Mouse (Mus musculus) cerebellum, adult 2 months (tissue): ENCODE results near the gene Cactin. TPM values are rescaled to one million over a fixed set of nuclear protein-coding genes. Genes with fewer than 3 reads are reported as not detected.

Source experiments
- DNase-seq, 2 experiments: peaks; one replicate each; pipeline ENCODE4 v3.0.0; 2021
- H3K27ac ChIP-seq: fragments of 200-500 bp; 2 replicates; pipeline ENCODE4 v1.5.1; 2012; ENCODE audit warnings: low read length, control low read depth, inconsistent platforms; ENCODE audit not compliant: insufficient read depth
- H3K27me3 ChIP-seq: fragments of 200-500 bp; 2 replicates; pipeline ENCODE4 v1.6.1; 2012; ENCODE audit warnings: inconsistent platforms, mild to moderate bottlenecking, low read length, moderate library complexity; ENCODE audit not compliant: control insufficient read depth, insufficient read depth
- H3K4me1 ChIP-seq: fragments of 200-500 bp; 2 replicates; pipeline ENCODE4 v1.6.1; 2011; ENCODE audit warnings: low read length; ENCODE audit not compliant: control insufficient read depth, insufficient read depth
- H3K4me3 ChIP-seq: fragments of 200-500 bp; replicated peaks from 2 replicates; pipeline ENCODE3; 2011; ENCODE audit warnings: mild to moderate bottlenecking, low read depth, low read length, control low read depth; ENCODE audit not compliant: insufficient read depth
- CTCF ChIP-seq: fragments of 200-500 bp; IDR thresholded peaks from 2 replicates; pipeline ENCODE4 v1.5.1; 2011; ENCODE audit warnings: low read depth, mild to moderate bottlenecking, control low read depth, low read length, moderate library complexity, borderline replicate concordance; ENCODE audit not compliant: insufficient read depth
- POLR2A ChIP-seq: fragments of 200-500 bp; IDR thresholded peaks from 2 replicates; pipeline ENCODE4 v1.6.1; 2011; ENCODE audit warnings: low read length, control low read depth, borderline replicate concordance; ENCODE audit not compliant: insufficient read depth
- WGBS: fragments of 180-500 bp; shearing (Covaris S2); methylation state at CpG from one replicate; pipeline ENCODE4 v1.1.7; 2018; 5-methylcytosine and 5-hydroxymethylcytosine counted together
- polyA plus RNA-seq: library from polyadenylated mRNA; depleted of rRNA; stranded (reverse); fragments of >200 nt; gene quantifications from 2 replicates; pipeline ENCODE4 v1.2.3, GENCODE M21; 2012; rRNA removed

Cactin gene
- polyA plus RNA-seq = 36.3 and 36.9 TPM in 2 replicates

DNA sequence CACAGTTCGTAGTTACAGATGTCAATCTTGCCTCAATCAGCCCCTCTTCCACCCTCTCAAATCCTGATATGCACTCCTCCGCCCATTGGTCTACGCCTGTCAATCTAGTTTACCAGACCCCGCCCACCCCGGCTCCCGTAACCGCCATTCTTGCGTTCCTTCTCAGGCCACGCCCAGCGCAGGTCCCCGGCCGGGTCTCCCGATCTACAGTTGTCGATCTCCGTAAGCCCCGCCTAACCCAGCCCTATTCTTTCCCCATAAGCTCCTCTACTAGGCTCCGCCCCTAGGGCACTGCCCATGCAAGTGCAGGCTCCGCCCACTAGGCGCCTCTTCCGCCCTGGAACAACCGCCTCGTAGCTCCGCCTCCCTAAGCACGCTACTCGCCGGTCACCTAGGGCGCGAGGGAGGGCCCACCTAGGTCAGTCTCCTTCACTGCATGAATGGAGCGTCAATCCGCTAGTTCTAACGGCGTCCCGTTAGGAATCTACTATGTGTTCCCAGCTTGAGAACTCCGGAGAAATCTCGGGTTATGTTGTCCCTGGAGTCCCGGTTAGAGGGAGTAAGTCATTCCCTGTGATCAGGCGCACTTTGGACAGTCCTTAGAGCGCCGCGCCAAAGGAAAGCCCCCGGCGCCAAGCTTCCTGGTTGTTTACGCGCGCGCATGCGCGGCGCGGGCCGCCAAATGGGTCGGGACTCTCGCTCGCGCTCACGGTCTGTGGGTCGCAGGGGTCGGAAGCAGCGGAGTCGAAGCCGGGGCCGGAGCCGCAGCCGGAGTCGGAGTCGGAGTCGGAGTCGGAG is at the start of gene Cactin:
TSS of gene Cactin (plus strand) at position 554 of the 798 bp plus-strand sequence.
- Histone ChIP-seq H3K27ac (peak within 1 kb of the TSS; percentile 95), H3K27me3 (no peaks in the 10 kb centered on the region), H3K4me3 (peak within 1 kb of the TSS; percentile 65), H3K4me1 (peaks cover 17% of the 10 kb centered on the region; the same call in 1 of the 2 replicates)
- under 1% methylated on average over 68 of the region's 68 CpGs for WGBS
- TF ChIP-seq CTCF (no peak), POLR2A (peak; percentile 90)
- DNase-seq = peak; percentile 98 to 100

DNA sequence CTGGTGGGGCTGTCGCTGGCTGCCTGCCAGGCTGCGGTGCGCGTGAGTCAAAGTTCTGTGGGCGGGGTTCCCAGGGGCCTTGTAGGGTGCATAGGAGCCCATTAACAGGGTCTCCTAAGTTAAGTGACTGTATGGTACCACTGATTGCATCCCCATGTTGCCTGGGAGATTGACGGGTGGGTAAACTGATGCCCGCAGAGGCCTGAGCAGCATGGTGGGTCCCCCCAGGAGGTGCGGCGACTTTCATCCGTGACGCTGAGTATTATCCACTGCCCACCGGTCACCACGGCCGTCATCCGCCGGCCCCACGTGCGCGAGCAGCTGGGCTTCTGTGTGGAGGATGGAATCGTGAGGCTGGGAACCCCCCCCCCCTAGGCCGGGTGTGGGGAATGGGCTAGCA is 48.5 kb upstream of the Cactin start:
- Histone ChIP-seq H3K27ac (no peak overlapping the region), H3K27me3 (no peaks in the 10 kb centered on the region), H3K4me1 (peaks cover 4% of the 10 kb centered on the region), H3K4me3 (no peak overlapping the region)
- no peak for DNase-seq
- 81% methylated on average over 21 of the region's 21 CpGs for WGBS
- TF ChIP-seq POLR2A (no peak), CTCF (no peak)

DNA sequence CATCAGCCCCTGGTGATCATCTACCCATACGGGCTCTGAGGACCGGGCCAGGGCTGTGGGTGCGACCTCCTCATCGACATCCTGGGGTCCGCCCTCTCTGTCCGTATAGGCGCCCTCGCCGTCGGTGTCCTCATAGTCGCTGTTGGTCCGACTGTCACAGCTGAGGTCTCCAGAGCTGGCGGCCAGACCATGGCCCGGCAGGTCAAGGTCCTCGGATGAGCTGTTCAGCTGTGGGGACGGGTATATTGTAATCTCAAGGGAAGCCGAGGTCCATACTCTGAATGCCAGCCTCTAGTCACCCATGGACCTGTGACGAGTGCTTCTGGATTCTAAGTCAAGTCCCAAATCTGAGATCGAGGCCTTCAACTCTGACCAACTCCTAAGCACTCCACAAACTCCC is 47.1 kb upstream of the Cactin start:
- Histone ChIP-seq H3K27me3 (no peaks in the 10 kb centered on the region), H3K4me1 (peaks cover 4% of the 10 kb centered on the region), H3K27ac (no peak overlapping the region), H3K4me3 (no peak overlapping the region)
- TF ChIP-seq POLR2A = no peak
- TF ChIP-seq CTCF = no peak
- no peak for DNase-seq
- 92% methylated on average over 19 of the region's 19 CpGs for WGBS

DNA sequence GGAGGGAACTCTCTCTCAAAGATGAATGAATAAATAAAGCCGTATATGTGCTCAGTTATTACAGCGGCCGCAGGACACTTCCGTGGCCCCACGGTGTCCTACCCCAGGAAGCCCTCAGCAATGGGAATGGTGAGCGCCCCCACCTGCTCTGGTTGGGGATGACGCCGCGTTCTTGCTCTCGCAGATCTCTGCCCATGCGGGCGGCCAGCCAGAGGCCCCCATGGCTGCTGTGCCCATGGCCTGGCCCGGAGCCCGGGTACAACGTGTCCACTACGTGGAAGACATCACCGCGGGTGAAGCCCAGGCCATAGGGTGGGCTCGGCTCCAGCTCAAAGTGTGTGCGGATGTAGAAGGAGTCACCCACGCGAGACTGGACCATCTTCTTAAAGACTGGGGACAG is 43.2 kb upstream of the Cactin start:
- no peaks in the 10 kb centered on the region; the same call in 1 of the 2 replicates for H3K4me1 ChIP-seq
- H3K4me3 ChIP-seq = no peak overlapping the region
- WGBS = 30% methylated on average over 22 of the region's 22 CpGs
- H3K27ac ChIP-seq = no peak overlapping the region
- DNase-seq = no peak
- H3K27me3 ChIP-seq = no peaks in the 10 kb centered on the region
- no peak for TF ChIP-seq CTCF

DNA sequence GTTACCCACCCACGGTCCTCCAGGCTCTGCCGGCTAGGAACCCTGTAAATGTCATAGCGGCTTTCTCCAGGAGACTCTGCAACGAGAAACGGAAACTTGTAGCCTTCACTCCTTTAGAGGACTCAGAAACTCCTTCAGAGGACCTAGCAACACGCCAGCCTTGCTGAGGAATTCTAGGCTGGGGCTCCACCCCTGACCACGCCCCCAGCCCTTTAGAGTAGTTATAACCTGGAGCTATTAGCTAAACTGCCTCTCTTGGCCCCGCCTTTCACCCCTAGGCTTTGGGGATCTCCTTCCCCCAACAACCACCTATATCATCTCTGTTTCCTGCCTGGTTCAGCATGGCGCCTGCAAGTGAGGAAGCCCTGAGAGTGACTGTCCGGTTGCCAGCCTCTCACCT is 41.4 kb upstream of the Cactin start:
- DNase-seq = no peak
- Histone ChIP-seq H3K27ac (no peak overlapping the region), H3K4me3 (no peak overlapping the region), H3K4me1 (no peaks in the 10 kb centered on the region; the same call in 1 of the 2 replicates), H3K27me3 (no peaks in the 10 kb centered on the region)
- 49% methylated on average over 10 of the region's 10 CpGs for WGBS
- TF ChIP-seq POLR2A = no peak
- TF ChIP-seq CTCF = no peak

DNA sequence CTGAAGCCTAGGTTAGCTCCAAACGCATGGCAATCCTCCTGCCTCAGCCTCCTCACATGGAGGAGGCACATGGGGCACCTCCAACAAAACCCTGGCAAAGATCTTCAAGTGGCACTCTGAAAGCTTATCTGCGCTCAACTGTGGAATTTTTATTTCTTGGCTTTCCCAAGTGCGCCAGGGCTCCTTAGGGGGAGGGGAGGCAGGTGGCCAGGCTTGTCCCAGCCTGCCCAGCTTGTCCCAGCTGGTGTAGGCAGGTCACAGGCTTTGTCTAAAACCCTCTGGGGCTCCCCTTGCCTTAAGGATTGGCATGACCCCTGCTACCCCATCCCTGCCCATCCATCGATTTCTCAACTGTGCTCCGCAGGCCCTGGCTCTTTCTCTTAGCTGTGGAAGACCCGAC is 36.7 kb upstream of the Cactin start:
- DNase-seq = no peak
- H3K27me3 ChIP-seq = no peaks in the 10 kb centered on the region
- no peak overlapping the region for H3K27ac ChIP-seq
- TF ChIP-seq POLR2A = no peak
- TF ChIP-seq CTCF = no peak
- WGBS = 59% methylated on average over 6 of the region's 6 CpGs
- H3K4me3 ChIP-seq = no peak overlapping the region
- H3K4me1 ChIP-seq = no peaks in the 10 kb centered on the region

DNA sequence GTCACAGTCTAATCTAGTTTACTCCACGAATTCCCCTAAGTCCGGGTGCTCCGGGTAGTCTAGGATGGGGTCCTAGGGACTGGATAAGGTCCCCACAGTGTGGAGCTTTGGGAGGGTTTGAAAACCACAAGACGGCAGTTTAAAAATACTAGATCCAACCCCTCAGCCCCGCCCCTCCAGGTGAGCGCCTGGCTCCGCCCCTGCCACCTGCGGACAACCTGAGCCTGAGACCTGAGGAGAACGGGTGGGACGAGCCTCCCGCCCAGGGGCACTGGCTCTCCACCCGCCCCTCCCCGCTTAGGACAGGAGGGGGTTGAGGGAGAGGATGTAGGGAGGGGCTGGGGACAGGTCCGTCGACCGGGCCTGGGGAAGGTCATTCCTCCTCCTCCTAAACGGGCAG is 36.2 kb upstream of the Cactin start:
- H3K4me3 ChIP-seq = no peak overlapping the region
- TF ChIP-seq CTCF (no peak), POLR2A (no peak)
- H3K4me1 ChIP-seq = no peaks in the 10 kb centered on the region
- H3K27ac ChIP-seq = no peak overlapping the region
- no peaks in the 10 kb centered on the region for H3K27me3 ChIP-seq
- WGBS = 21% methylated on average over 17 of the region's 17 CpGs
- DNase-seq = no peak
